Mouse (Mus musculus): ENCODE results near the gene Hsf2bp.

GRCm38 (mm10) chr17:31935091-31935830, 100.9 kb downstream of the Hsf2bp start:
- TF ChIP-seq CTCF (IDR thresholded peaks at IDR 0.05; ENCODE audit: control insufficient read depth, insufficient read depth, low read length) (no peak), POLR2A (IDR thresholded peaks at IDR 0.05; ENCODE audit: borderline replicate concordance, control insufficient read depth, low read depth, low read length) (no peak)

Data from bone marrow, adult 2 months (tissue).